Comparison of ENCODE assay signal across 8 mouse cellular contexts in genomic region chr9:60813139-60813880, GRCm38 (mm10). TPM values are rescaled to one million over a fixed set of nuclear protein-coding genes. Genes with fewer than 3 reads are reported as not detected.
A peak's percentile ranks its signal among the peaks of the same experiment; 100 is the strongest.
DNase-seq lines count a peak whose midpoint lies in the region; ATAC-seq lines count a peak whose summit lies in the region.

No protein-coding gene starts in this region.

- H3K4me2 ChIP-seq in intestine, embryonic 15.5 days (replicated peaks), result peak overlapping the region; percentile 62
- H3K4me2 ChIP-seq in liver, embryonic 15.5 days, result peak overlapping the region; percentile 51
- peak overlapping the region; percentile 41 for H3K4me2 ChIP-seq in stomach, embryonic 15.5 days

- WGBS in intestine, embryonic 15.5 days, result 1% methylated on average over 11 of the region's 11 CpGs
- WGBS in liver, embryonic 15.5 days (ENCODE audit: insufficient replicate concordance), result 9% methylated on average over 11 of the region's 11 CpGs
- 4% methylated on average over 11 of the region's 11 CpGs for WGBS in stomach, embryonic 15.5 days

- 0 out of 2 replicates have a peak overlapping the region, but pooled peaks have one; percentile 9 for H3K9ac ChIP-seq in intestine, embryonic 15.5 days
- H3K9ac ChIP-seq in liver, embryonic 15.5 days, result no peak overlapping the region
- H3K9ac ChIP-seq in stomach, embryonic 15.5 days, result no peak overlapping the region

- no peaks in the 10 kb centered on the region for H3K27me3 ChIP-seq in intestine, embryonic 15.5 days (replicated peaks)
- H3K27me3 ChIP-seq in liver, embryonic 15.5 days, result no peaks in the 10 kb centered on the region
- H3K27me3 ChIP-seq in stomach, embryonic 15.5 days (replicated peaks), result no peaks in the 10 kb centered on the region

- no peaks in the 10 kb centered on the region for H3K36me3 ChIP-seq in intestine, embryonic 15.5 days
- H3K36me3 ChIP-seq in liver, embryonic 15.5 days (replicated peaks), result no peaks in the 10 kb centered on the region
- H3K36me3 ChIP-seq in stomach, embryonic 15.5 days, result no peaks in the 10 kb centered on the region

- ATAC-seq in intestine, embryonic 15.5 days, result peak; percentile 87
- peak; percentile 75 for ATAC-seq in liver, embryonic 15.5 days (ENCODE audit: insufficient read depth)
- ATAC-seq in stomach, embryonic 15.5 days (ENCODE audit: insufficient read depth, low FRiP score, low read depth), result peak; percentile 80; the same call in 1 of the 2 replicates

- peaks cover 24% of the 10 kb centered on the region for H3K4me1 ChIP-seq in intestine, embryonic 15.5 days (replicated peaks)
- H3K4me1 ChIP-seq in liver, embryonic 15.5 days (replicated peaks), result peaks cover 15% of the 10 kb centered on the region
- H3K4me1 ChIP-seq in stomach, embryonic 15.5 days, result peaks cover 20% of the 10 kb centered on the region

- no peaks in the 10 kb centered on the region for H3K9me3 ChIP-seq in intestine, embryonic 15.5 days
- H3K9me3 ChIP-seq in liver, embryonic 15.5 days (replicated peaks), result no peaks in the 10 kb centered on the region
- no peaks in the 10 kb centered on the region for H3K9me3 ChIP-seq in stomach, embryonic 15.5 days

- peak; percentile 28 to 35 for DNase-seq in urinary bladder, adult 18-20 months (ENCODE audit: low spot score in 2 of 2)
- no peak for DNase-seq in urinary bladder, postnatal 10 days (ENCODE audit: low spot score)
- DNase-seq in heart, adult 11 months, result peak; percentile 98
- no peak for DNase-seq in cerebellum, postnatal 36 days
- DNase-seq in right cerebral cortex, postnatal 14 days, result no peak

- H3K27ac ChIP-seq in intestine, embryonic 15.5 days, result peak overlapping the region; percentile 87
- H3K27ac ChIP-seq in liver, embryonic 15.5 days (replicated peaks), result no peak overlapping the region
- peak overlapping the region; percentile 70 for H3K27ac ChIP-seq in stomach, embryonic 15.5 days

- H3K4me3 ChIP-seq in intestine, embryonic 15.5 days (replicated peaks), result peak overlapping the region; percentile 29
- H3K4me3 ChIP-seq in liver, embryonic 15.5 days (replicated peaks), result peak overlapping the region; percentile 14; the same call in 1 of the 2 replicates
- 0 out of 2 replicates have a peak overlapping the region, but pooled peaks have one; percentile 1 for H3K4me3 ChIP-seq in stomach, embryonic 15.5 days (replicated peaks)

RNA-seq across cellular contexts. Expression of gene Uaca, which starts 19.0 kb away (rescaled TPM):
- polyA plus RNA-seq in intestine, embryonic 15.5 days (2015; fragmentation: Nextera tagmentation; extraction: Ambion mirVana), result 56.3 and 58.8 TPM in 2 replicates
- 2.6 and 3.1 TPM in 2 replicates for polyA plus RNA-seq in liver, embryonic 15.5 days (2015; fragmentation: Nextera tagmentation; extraction: Ambion mirVana)
- polyA plus RNA-seq in stomach, embryonic 15.5 days (2015; fragmentation: Nextera tagmentation; extraction: Ambion mirVana), result 35.9 and 36.1 TPM in 2 replicates

Comparison
In these comparisons a context has a peak if more than half of its experiments do, and no peak if none do; other contexts are left out.
1. DNase-seq: peak in urinary bladder, adult 18-20 months (2 of 2) and heart, adult 11 months (single experiment); none in urinary bladder, postnatal 10 days (single experiment), cerebellum, postnatal 36 days (0 of 2) and right cerebral cortex, postnatal 14 days (single experiment).
2. Peak in every context shown above with its lines, with median percentiles within 50 percentile points of each other: ATAC-seq, H3K4me2 ChIP-seq and H3K4me3 ChIP-seq.